Mouse (Mus musculus): ENCODE data around the gene Cntf. TPM values are rescaled to one million over a fixed set of nuclear protein-coding genes. Genes with fewer than 3 reads are reported as not detected.

The Cntf gene
- polyA plus RNA-seq, 1 experiment from 2014 or later = 0.88 TPM

DNA sequence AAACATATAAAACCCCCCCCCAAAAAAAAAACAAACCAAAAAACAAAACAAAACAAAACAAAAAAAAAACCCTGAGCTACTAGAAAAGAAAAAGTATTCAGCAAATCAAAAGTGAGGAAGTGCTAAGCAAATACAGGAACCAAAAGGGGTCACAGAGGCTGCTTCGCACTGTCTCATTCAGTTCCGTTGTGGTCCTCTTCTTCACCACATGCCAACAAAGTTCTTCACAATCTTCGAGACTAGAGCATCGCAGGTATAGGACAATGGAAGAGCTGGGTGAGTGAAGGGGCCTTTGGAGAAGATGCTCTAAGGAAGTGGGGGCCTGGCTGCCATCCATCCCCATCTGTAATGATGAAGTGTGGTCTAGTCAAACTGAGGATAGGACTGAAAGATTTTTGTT lies 33.0 kb upstream of the Cntf start:
- H3K9ac ChIP-seq (ENCODE audit: low read length) = no peak overlapping the region
- H3K4me1 ChIP-seq (replicated peaks; ENCODE audit: control insufficient read depth, insufficient read depth, low read length) = no peaks in the 10 kb centered on the region
- no peaks in the 10 kb centered on the region for H3K36me3 ChIP-seq (ENCODE audit: control insufficient read depth, insufficient read depth, low read length)
- 70% methylated on average over 4 of the region's 4 CpGs for WGBS
- no peak for ATAC-seq (ENCODE audit: low read depth)
- H3K27me3 ChIP-seq (ENCODE audit: control insufficient read depth, insufficient read depth, low read depth, low read length) = no peaks in the 10 kb centered on the region
- H3K9me3 ChIP-seq (ENCODE audit: control insufficient read depth, low read length) = no peaks in the 10 kb centered on the region
- no peak overlapping the region for H3K4me2 ChIP-seq (ENCODE audit: low read depth, low read length)
- no peak overlapping the region for H3K4me3 ChIP-seq (ENCODE audit: low read length)
- no peak overlapping the region for H3K27ac ChIP-seq (ENCODE audit: low read length)

DNA sequence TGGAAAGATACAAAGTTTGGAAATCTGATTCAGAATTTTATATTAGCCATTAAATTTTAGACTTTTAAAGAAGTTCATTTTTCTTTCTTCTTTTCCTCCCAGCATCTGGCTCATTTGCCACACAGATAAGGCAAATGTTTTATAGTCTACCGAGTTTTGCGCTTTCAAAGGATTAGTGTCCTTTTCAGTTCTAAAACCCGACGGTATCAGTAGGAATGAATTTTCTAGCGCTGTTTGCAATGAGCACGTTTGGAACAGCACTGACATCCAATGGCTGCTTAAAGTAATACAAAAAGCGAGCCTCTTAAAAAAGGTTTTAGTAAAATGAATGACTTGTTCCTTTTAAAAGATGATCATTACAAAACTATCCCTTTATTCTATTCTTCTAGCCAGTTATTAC lies 31.6 kb upstream of the Cntf start:
- WGBS = under 1% methylated on average over 7 of the region's 7 CpGs

DNA sequence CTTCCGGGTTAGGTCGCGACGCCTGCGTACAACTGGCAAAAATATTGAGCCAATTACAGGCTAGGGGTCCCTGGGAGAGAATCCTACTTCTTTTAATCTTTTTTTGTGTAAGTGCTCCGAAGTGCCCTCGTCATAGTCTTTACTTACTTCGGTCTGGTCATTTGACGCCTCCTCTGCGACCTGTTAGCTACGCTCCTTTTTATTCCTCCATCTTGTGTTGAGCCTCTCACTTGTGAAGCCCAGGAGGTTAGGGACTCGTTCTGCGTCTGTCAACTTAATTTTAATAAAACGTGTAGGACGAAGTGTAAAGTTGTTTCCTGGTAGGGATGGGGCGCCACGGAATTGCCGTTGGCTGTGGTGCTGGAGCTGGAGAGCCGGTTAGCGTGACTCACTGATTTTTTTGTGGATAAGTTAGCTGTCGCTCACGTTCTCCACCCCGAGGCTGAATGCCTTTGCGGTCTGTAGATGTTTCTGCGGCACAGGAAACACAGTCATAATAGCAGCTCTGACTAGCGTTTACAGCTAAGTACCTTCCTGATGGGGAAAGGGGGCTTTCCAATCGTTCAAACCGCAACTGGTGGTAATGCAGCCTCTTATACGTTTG lies 31.0 kb upstream of the Cntf start:
- Histone ChIP-seq H3K4me1 (replicated peaks; ENCODE audit: control insufficient read depth, insufficient read depth, low read length) (peaks cover 2% of the 10 kb centered on the region), H3K4me2 (ENCODE audit: low read depth, low read length) (peak overlapping the region; percentile 82), H3K27ac (ENCODE audit: low read length) (peak overlapping the region; percentile 100), H3K36me3 (ENCODE audit: control insufficient read depth, insufficient read depth, low read length) (no peaks in the 10 kb centered on the region), H3K9ac (ENCODE audit: low read length) (peak overlapping the region; percentile 82), H3K9me3 (ENCODE audit: control insufficient read depth, low read length) (no peaks in the 10 kb centered on the region), H3K27me3 (ENCODE audit: control insufficient read depth, insufficient read depth, low read depth, low read length) (no peaks in the 10 kb centered on the region), H3K4me3 (ENCODE audit: low read length) (peak overlapping the region; percentile 98)
- under 1% methylated on average over 29 of the region's 29 CpGs for WGBS
- ATAC-seq (ENCODE audit: low read depth) = peak; percentile 16

More for the DNA sequence above, 31.6 kb upstream of the Cntf start:
- H3K9me3 ChIP-seq (ENCODE audit: control insufficient read depth, low read length) = no peaks in the 10 kb centered on the region
- no peaks in the 10 kb centered on the region; the same call in 1 of the 2 replicates for H3K4me1 ChIP-seq (replicated peaks; ENCODE audit: control insufficient read depth, insufficient read depth, low read length)
- H3K4me2 ChIP-seq (ENCODE audit: low read depth, low read length) = peak overlapping the region; percentile 82
- H3K27me3 ChIP-seq (ENCODE audit: control insufficient read depth, insufficient read depth, low read depth, low read length) = no peaks in the 10 kb centered on the region
- H3K4me3 ChIP-seq (ENCODE audit: low read length) = peak overlapping the region; percentile 98
- ATAC-seq (ENCODE audit: low read depth) = no peak
- H3K36me3 ChIP-seq (ENCODE audit: control insufficient read depth, insufficient read depth, low read length) = no peaks in the 10 kb centered on the region
- H3K27ac ChIP-seq (ENCODE audit: low read length) = peak overlapping the region; percentile 100
- peak overlapping the region; percentile 82 for H3K9ac ChIP-seq (ENCODE audit: low read length)

DNA sequence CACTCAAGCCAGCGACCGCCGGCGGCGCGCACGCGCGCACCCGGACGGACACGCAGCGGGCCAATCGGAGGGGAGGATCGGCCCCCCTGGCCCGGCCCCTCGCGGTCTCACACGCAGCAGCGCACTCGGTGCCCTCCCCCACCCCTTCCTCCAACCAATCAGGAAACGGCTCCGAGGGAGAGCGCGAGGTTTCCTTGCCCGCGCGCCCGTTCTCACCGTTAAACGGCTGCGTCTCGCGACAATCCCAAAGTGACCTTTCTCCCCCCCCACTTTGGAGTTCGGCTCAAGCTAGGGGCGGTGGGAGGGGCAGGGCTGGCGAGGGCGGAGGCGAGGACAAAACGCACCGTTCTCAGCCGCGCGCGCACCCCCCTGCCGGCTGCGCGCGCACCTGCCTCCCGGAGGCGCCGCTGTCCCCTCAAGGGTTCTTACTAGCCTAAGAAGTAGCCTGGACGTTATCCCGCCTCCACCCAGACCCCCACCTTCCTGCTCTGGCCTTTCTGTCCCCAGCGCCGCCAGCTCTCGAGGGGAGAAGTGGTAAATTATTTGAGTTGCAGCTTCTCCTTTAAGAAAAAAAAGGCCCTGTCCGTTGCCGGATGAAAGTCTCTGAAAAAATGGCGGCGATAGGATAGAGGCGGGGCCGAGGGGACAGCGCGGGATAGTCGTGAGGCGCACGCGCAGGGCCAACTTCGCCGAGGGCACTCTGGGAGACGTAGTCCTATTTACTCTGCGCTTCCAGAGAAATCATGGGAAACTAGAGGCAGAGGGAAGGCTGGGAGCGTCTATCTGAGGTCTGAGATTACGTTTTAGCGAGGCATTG lies 30.3 kb upstream of the Cntf start, which contains the start of the genes Zfp91 and Lpxn:
TSS of gene Zfp91 (minus strand) at position 616 of the 817 bp plus-strand sequence.
TSS of gene Lpxn (plus strand) at position 683 of the 817 bp plus-strand sequence.
- peak within 1 kb of the TSS; percentile 98 for H3K4me3 ChIP-seq (ENCODE audit: low read length)
- ATAC-seq (ENCODE audit: low read depth) = peak; percentile 95
- H3K9me3 ChIP-seq (ENCODE audit: control insufficient read depth, low read length) = no peaks in the 10 kb centered on the region
- peak within 1 kb of the TSS; percentile 82 for H3K4me2 ChIP-seq (ENCODE audit: low read depth, low read length)
- peak within 1 kb of the TSS; percentile 100 for H3K27ac ChIP-seq (ENCODE audit: low read length)
- H3K9ac ChIP-seq (ENCODE audit: low read length) = peak within 1 kb of the TSS; percentile 98
- under 1% methylated on average over 68 of the region's 76 CpGs for WGBS
- peaks cover 6% of the 10 kb centered on the region for H3K4me1 ChIP-seq (replicated peaks; ENCODE audit: control insufficient read depth, insufficient read depth, low read length)
- H3K27me3 ChIP-seq (ENCODE audit: control insufficient read depth, insufficient read depth, low read depth, low read length) = no peaks in the 10 kb centered on the region
- H3K36me3 ChIP-seq (ENCODE audit: control insufficient read depth, insufficient read depth, low read length) = no peaks in the 10 kb centered on the region

DNA sequence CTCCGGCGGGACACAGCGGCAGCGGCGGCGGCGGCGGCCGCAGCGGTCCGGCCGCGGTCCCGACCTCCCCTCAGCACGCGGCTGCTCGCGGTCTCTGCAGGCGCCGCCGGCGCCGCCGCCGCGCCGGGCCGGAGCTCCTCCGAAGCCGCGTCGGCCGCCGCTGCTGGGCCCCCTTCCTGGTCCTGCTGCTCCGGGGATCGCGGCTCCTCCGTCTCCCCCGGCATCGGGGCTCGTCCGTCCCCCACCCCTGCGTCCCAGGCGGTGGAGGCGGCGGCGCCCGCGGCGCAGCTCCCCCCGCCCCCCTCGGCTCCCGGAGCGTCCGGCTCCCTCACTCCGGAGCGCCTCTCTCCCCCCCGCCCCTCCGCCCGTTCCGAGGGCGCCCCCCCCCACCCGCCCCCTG lies 29.7 kb upstream of the Cntf start:
- Histone ChIP-seq H3K27ac (ENCODE audit: low read length) (peak overlapping the region; percentile 100), H3K9ac (ENCODE audit: low read length) (peak overlapping the region; percentile 98), H3K4me1 (replicated peaks; ENCODE audit: control insufficient read depth, insufficient read depth, low read length) (peaks cover 6% of the 10 kb centered on the region), H3K27me3 (ENCODE audit: control insufficient read depth, insufficient read depth, low read depth, low read length) (no peaks in the 10 kb centered on the region), H3K36me3 (ENCODE audit: control insufficient read depth, insufficient read depth, low read length) (no peaks in the 10 kb centered on the region), H3K4me3 (ENCODE audit: low read length) (peak overlapping the region; percentile 98), H3K4me2 (ENCODE audit: low read depth, low read length) (peak overlapping the region; percentile 59; the same call in 1 of the 2 replicates), H3K9me3 (ENCODE audit: control insufficient read depth, low read length) (no peaks in the 10 kb centered on the region)
- WGBS = 2% methylated on average over 35 of the region's 63 CpGs
- no peak; the same call in 1 of the 2 replicates for ATAC-seq (ENCODE audit: low read depth)

DNA sequence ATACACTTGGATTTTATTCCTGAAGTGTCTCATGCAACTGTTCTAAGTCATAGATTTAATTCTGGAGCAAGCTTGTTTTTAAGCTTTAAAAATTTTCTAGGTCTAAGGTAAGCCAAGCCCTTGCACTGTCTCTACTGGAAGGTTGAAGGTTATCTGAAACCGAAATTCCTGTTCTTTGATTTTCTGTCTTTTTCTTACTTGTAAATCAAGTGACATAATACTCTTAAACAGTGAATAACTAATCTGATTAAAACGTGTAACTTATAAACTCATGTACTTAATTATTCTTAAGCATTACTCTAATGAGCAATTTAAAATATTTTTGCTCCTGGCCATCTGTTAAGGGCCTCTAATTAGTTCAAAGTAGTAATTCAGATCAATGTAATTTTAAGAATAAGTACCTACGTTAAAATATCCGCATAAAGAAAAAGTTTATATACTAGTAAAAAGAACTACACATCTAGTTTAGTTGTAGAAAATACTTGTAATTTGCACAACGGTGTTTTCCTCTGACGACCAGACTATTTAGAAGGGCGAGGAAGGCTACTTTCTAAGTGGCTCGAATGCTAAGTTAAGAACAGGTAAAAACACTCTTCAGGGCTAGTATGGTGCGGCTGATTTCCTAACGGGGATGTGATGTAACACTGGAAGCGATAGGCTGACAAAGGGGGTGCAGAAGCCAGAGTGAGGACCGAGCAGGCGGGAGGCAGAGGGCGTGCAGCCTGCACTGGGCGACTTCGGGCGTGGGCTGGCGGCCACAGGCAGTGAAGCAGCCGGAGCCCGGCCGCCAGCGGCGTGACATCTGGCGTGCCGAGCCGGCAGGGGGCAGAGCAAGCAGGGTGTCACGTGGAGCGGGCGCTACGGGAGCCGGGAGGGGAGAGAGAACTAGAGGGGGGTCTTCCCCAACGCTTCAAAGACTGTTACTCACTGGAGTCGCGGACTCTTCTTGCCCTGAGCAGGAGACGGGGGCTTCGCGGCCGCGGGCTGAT lies 28.9 kb upstream of the Cntf start:
- Histone ChIP-seq H3K27me3 (ENCODE audit: control insufficient read depth, insufficient read depth, low read depth, low read length) (no peaks in the 10 kb centered on the region), H3K9me3 (ENCODE audit: control insufficient read depth, low read length) (no peaks in the 10 kb centered on the region), H3K4me2 (ENCODE audit: low read depth, low read length) (peak overlapping the region; percentile 59), H3K36me3 (ENCODE audit: control insufficient read depth, insufficient read depth, low read length) (no peaks in the 10 kb centered on the region), H3K4me1 (replicated peaks; ENCODE audit: control insufficient read depth, insufficient read depth, low read length) (peaks cover 6% of the 10 kb centered on the region), H3K27ac (ENCODE audit: low read length) (peak overlapping the region; percentile 100), H3K9ac (ENCODE audit: low read length) (peak overlapping the region; percentile 98), H3K4me3 (ENCODE audit: low read length) (peak overlapping the region; percentile 98)
- WGBS = under 1% methylated on average over 38 of the region's 39 CpGs
- ATAC-seq (ENCODE audit: low read depth) = peak; percentile 68

DNA sequence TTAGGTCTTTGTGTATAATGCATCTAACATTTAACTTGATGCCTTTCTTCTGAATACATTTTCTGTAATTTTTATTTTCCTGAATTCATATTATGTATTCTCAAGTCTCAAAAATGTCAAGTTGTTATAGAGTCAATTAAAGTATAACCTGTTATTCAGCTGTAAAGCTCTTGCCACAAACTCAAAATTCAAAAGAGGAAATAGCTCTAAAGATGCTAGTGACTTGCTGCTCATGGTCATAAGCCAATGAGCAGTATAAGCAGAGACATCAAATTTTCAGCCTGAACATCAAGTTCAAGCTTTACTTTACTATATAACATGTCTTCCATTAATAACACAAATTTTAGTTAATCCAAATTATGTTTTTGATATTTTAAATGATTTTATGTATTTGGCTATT lies 26.9 kb upstream of the Cntf start:
- no peak overlapping the region for H3K4me3 ChIP-seq (ENCODE audit: low read length)
- H3K27me3 ChIP-seq (ENCODE audit: control insufficient read depth, insufficient read depth, low read depth, low read length) = no peaks in the 10 kb centered on the region
- no peak for ATAC-seq (ENCODE audit: low read depth)
- peaks cover 6% of the 10 kb centered on the region for H3K4me1 ChIP-seq (replicated peaks; ENCODE audit: control insufficient read depth, insufficient read depth, low read length)
- H3K36me3 ChIP-seq (ENCODE audit: control insufficient read depth, insufficient read depth, low read length) = no peaks in the 10 kb centered on the region
- H3K9ac ChIP-seq (ENCODE audit: low read length) = no peak overlapping the region
- no peaks in the 10 kb centered on the region for H3K9me3 ChIP-seq (ENCODE audit: control insufficient read depth, low read length)
- H3K4me2 ChIP-seq (ENCODE audit: low read depth, low read length) = no peak overlapping the region
- no peak overlapping the region for H3K27ac ChIP-seq (ENCODE audit: low read length)

DNA sequence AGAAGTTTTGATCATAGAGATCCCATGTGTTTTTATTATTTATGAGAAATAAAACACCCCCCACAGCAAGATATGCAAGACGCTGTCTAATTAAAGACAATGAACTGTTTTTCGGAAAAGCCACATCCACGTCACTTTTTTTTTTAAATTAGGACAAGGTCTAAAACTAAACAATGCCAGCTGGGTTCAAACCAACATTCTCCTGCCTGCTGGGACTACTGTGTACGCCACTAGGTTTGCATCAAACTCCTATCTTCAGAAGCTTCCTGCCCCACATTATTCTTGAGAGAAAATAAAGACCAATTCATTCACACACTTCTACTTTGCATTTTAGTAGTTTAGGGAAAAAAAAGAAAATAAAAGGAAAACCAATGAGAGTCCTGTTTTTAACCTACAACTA lies 22.3 kb upstream of the Cntf start:
- 86% methylated on average over 4 of the region's 4 CpGs for WGBS
- Histone ChIP-seq H3K4me3 (ENCODE audit: low read length) (no peak overlapping the region), H3K9me3 (ENCODE audit: control insufficient read depth, low read length) (no peaks in the 10 kb centered on the region), H3K36me3 (ENCODE audit: control insufficient read depth, insufficient read depth, low read length) (peaks cover 2% of the 10 kb centered on the region; the same call in 1 of the 2 replicates), H3K9ac (ENCODE audit: low read length) (no peak overlapping the region), H3K27me3 (ENCODE audit: control insufficient read depth, insufficient read depth, low read depth, low read length) (no peaks in the 10 kb centered on the region), H3K27ac (ENCODE audit: low read length) (no peak overlapping the region), H3K4me1 (replicated peaks; ENCODE audit: control insufficient read depth, insufficient read depth, low read length) (peaks cover 6% of the 10 kb centered on the region; the same call in 1 of the 2 replicates), H3K4me2 (ENCODE audit: low read depth, low read length) (no peak overlapping the region)
- no peak for ATAC-seq (ENCODE audit: low read depth)
